Mouse (Mus musculus): ENCODE results near the gene Klhl33. TPM values are rescaled to one million over a fixed set of nuclear protein-coding genes. Genes with fewer than 3 reads are reported as not detected.
A peak's percentile ranks its signal among the peaks of the same experiment; 100 is the strongest.
"Not testable (repeated sequence)": the region's sequence is repeated elsewhere in the genome, so short reads cannot be mapped to it uniquely, and the experiment has no call there.

Klhl33 gene
- 0.12 and 0.29 TPM in 2 replicates for polyA plus RNA-seq (2015; fragmentation: Nextera tagmentation; extraction: Ambion mirVana)

- Histone ChIP-seq H3K4me2 (peak within 1 kb of the TSS; percentile 83), H3K36me3 (ENCODE audit: poor library complexity, severe bottlenecking) (no peaks in the 10 kb centered on the region), H3K9ac (peak within 1 kb of the TSS; percentile 66), H3K9me3 (replicated peaks) (no peaks in the 10 kb centered on the region), H3K4me1 (peaks cover 12% of the 10 kb centered on the region), H3K27ac (no peak within 1 kb of the TSS), H3K27me3 (peaks cover 16% of the 10 kb centered on the region), H3K4me3 (peak within 1 kb of the TSS; percentile 50)
- WGBS, result 37% methylated on average over 7 of the region's 7 CpGs
- no peak for ATAC-seq
These were observed at the start of gene Klhl33 for GRCm38 (mm10) chr14:50897374-50897765. Gene Klhl33, minus strand, starts transcription at chr14:50897507.

GRCm38 (mm10) chr14:50945526-50945925 lies 48.2 kb upstream of the Klhl33 start:
- 24% methylated on average over 3 of the region's 3 CpGs for WGBS
- not testable (repeated sequence) for H3K36me3 ChIP-seq (ENCODE audit: poor library complexity, severe bottlenecking); H3K9me3 ChIP-seq (replicated peaks); ATAC-seq; H3K27me3 ChIP-seq; H3K27ac ChIP-seq
- peak overlapping the region; percentile 67 for H3K4me2 ChIP-seq
- peak overlapping the region; percentile 49 for H3K4me3 ChIP-seq
- H3K9ac ChIP-seq, result peak overlapping the region; percentile 68
- H3K4me1 ChIP-seq, result peaks cover 11% of the 10 kb centered on the region

GRCm38 (mm10) chr14:50945081-50945480 lies 47.8 kb upstream of the Klhl33 start:
- Histone ChIP-seq H3K4me1 (peaks cover 11% of the 10 kb centered on the region), H3K9ac (peak overlapping the region; percentile 68), H3K27ac (peak overlapping the region; percentile 82), H3K4me3 (peak overlapping the region; percentile 49), H3K4me2 (peak overlapping the region; percentile 67)
- not testable (repeated sequence) for H3K36me3 ChIP-seq (ENCODE audit: poor library complexity, severe bottlenecking); H3K9me3 ChIP-seq (replicated peaks); H3K27me3 ChIP-seq; ATAC-seq
- WGBS, result 8% methylated on average over 6 of the region's 6 CpGs

- Histone ChIP-seq H3K4me1 (peaks cover 11% of the 10 kb centered on the region), H3K4me2 (peak overlapping the region; percentile 67), H3K27ac (peak overlapping the region; percentile 82), H3K4me3 (peak overlapping the region; percentile 49), H3K9ac (peak overlapping the region; percentile 68)
- H3K9me3 ChIP-seq (replicated peaks); H3K27me3 ChIP-seq; H3K36me3 ChIP-seq (ENCODE audit: poor library complexity, severe bottlenecking): not testable (repeated sequence)
- under 1% methylated on average over 15 of the region's 15 CpGs for WGBS
- ATAC-seq, result peak; percentile 98
These were observed 47.3 kb upstream of the Klhl33 start for GRCm38 (mm10) chr14:50944668-50945033.

- WGBS, result 16% methylated on average over 31 of the region's 31 CpGs
- peak; percentile 98 for ATAC-seq
These were observed 46.8 kb upstream of the Klhl33 start, which contains the start of gene Gm49342 for GRCm38 (mm10) chr14:50943932-50944667. Gene Gm49342, plus strand, starts transcription at chr14:50944517.

GRCm38 (mm10) chr14:50938940-50939339 lies 41.6 kb upstream of the Klhl33 start:
- Histone ChIP-seq H3K4me2 (no peak overlapping the region), H3K27ac (no peak overlapping the region), H3K4me1 (0 out of 2 replicates have a peak, but pooled peaks cover 2% of the 10 kb centered on the region), H3K36me3 (ENCODE audit: poor library complexity, severe bottlenecking) (no peaks in the 10 kb centered on the region), H3K9me3 (replicated peaks) (no peaks in the 10 kb centered on the region), H3K9ac (no peak overlapping the region), H3K4me3 (no peak overlapping the region), H3K27me3 (no peaks in the 10 kb centered on the region)
- no peak for ATAC-seq
- 58% methylated on average over 2 of the region's 2 CpGs for WGBS

More at GRCm38 (mm10) chr14:50943932-50944667, 46.8 kb upstream of the Klhl33 start, which contains the start of gene Gm49342:
- no peaks in the 10 kb centered on the region for H3K27me3 ChIP-seq
- no peaks in the 10 kb centered on the region for H3K36me3 ChIP-seq (ENCODE audit: poor library complexity, severe bottlenecking)
- peaks cover 11% of the 10 kb centered on the region for H3K4me1 ChIP-seq
- H3K9me3 ChIP-seq (replicated peaks), result no peaks in the 10 kb centered on the region
- H3K4me2 ChIP-seq, result peak within 1 kb of the TSS; percentile 67
- H3K27ac ChIP-seq, result peak within 1 kb of the TSS; percentile 82
- H3K4me3 ChIP-seq, result peak within 1 kb of the TSS; percentile 49
- H3K9ac ChIP-seq, result peak within 1 kb of the TSS; percentile 68

GRCm38 (mm10) chr14:50938119-50938908 lies 41.0 kb upstream of the Klhl33 start:
- Histone ChIP-seq H3K36me3 (ENCODE audit: poor library complexity, severe bottlenecking) (no peaks in the 10 kb centered on the region), H3K27ac (no peak overlapping the region), H3K27me3 (no peaks in the 10 kb centered on the region), H3K9me3 (replicated peaks) (no peaks in the 10 kb centered on the region), H3K9ac (no peak overlapping the region), H3K4me1 (no peaks in the 10 kb centered on the region), H3K4me2 (no peak overlapping the region), H3K4me3 (no peak overlapping the region)
- 88% methylated on average over 3 of the region's 3 CpGs for WGBS
- no peak for ATAC-seq

- Histone ChIP-seq H3K27me3 (no peaks in the 10 kb centered on the region), H3K36me3 (ENCODE audit: poor library complexity, severe bottlenecking) (no peaks in the 10 kb centered on the region), H3K4me3 (no peak overlapping the region), H3K9me3 (replicated peaks) (no peaks in the 10 kb centered on the region), H3K4me2 (no peak overlapping the region), H3K9ac (no peak overlapping the region), H3K4me1 (peaks cover 3% of the 10 kb centered on the region), H3K27ac (no peak overlapping the region)
- 51% methylated on average over 1 of the region's 1 CpGs for WGBS
- no peak for ATAC-seq
These were observed 39.3 kb upstream of the Klhl33 start for GRCm38 (mm10) chr14:50936649-50937048.

- Histone ChIP-seq H3K4me2 (peak overlapping the region; percentile 68), H3K27me3 (no peaks in the 10 kb centered on the region), H3K36me3 (ENCODE audit: poor library complexity, severe bottlenecking) (peaks cover 30% of the 10 kb centered on the region), H3K4me3 (peak overlapping the region; percentile 97), H3K27ac (peak overlapping the region; percentile 85), H3K9ac (peak overlapping the region; percentile 65), H3K4me1 (peaks cover 31% of the 10 kb centered on the region), H3K9me3 (replicated peaks) (no peaks in the 10 kb centered on the region)
- no peak for ATAC-seq
- 11% methylated on average over 12 of the region's 12 CpGs for WGBS
These were observed 34.2 kb upstream of the Klhl33 start for GRCm38 (mm10) chr14:50931493-50932020.

- Histone ChIP-seq H3K36me3 (ENCODE audit: poor library complexity, severe bottlenecking) (peaks cover 37% of the 10 kb centered on the region), H3K4me3 (peak within 1 kb of the TSS; percentile 97), H3K27me3 (no peaks in the 10 kb centered on the region), H3K4me2 (peak within 1 kb of the TSS; percentile 77), H3K9me3 (replicated peaks) (no peaks in the 10 kb centered on the region), H3K4me1 (peaks cover 38% of the 10 kb centered on the region), H3K9ac (peak within 1 kb of the TSS; percentile 99), H3K27ac (peak within 1 kb of the TSS; percentile 85)
- WGBS, result under 1% methylated on average over 67 of the region's 68 CpGs
- peak; percentile 99 for ATAC-seq
These were observed 33.6 kb upstream of the Klhl33 start, which contains the start of the genes Pip4p1 and Pnp for GRCm38 (mm10) chr14:50930754-50931492. Gene Pip4p1, minus strand, starts transcription at chr14:50930856. Gene Pnp, plus strand, starts transcription at chr14:50931082.

GRCm38 (mm10) chr14:50930377-50930753 lies 33.1 kb upstream of the Klhl33 start:
- Histone ChIP-seq H3K9ac (peak overlapping the region; percentile 99), H3K9me3 (replicated peaks) (no peaks in the 10 kb centered on the region), H3K4me1 (peaks cover 43% of the 10 kb centered on the region), H3K4me2 (peak overlapping the region; percentile 77), H3K27ac (peak overlapping the region; percentile 83), H3K36me3 (ENCODE audit: poor library complexity, severe bottlenecking) (peaks cover 37% of the 10 kb centered on the region), H3K4me3 (peak overlapping the region; percentile 97), H3K27me3 (no peaks in the 10 kb centered on the region)
- WGBS, result under 1% methylated on average over 32 of the region's 38 CpGs
- ATAC-seq, result peak; percentile 46
